Mouse (Mus musculus): Measurements from ENCODE around the gene Prss46. TPM values are rescaled to one million over a fixed set of nuclear protein-coding genes. Genes with fewer than 3 reads are reported as not detected.

The Prss46 gene
- polyA plus RNA-seq, 1 experiment, result not detected

- Histone ChIP-seq H3K27ac (ENCODE audit: insufficient read depth, low read length) (no peak overlapping the region), H3K4me1 (ENCODE audit: control insufficient read depth, insufficient read depth, low read length) (no peaks in the 10 kb centered on the region), H3K4me3 (replicated peaks; ENCODE audit: insufficient read depth, low read depth, low read length) (no peak overlapping the region), H3K27me3 (ENCODE audit: control insufficient read depth, insufficient read depth, low read length) (no peaks in the 10 kb centered on the region)
- 44% methylated on average over 6 of the region's 6 CpGs for WGBS
- TF ChIP-seq POLR2A (IDR thresholded peaks at IDR 0.05; ENCODE audit: borderline replicate concordance, insufficient read depth, low read length), result no peak
- TF ChIP-seq CTCF (IDR thresholded peaks at IDR 0.05; ENCODE audit: borderline replicate concordance, insufficient read depth, low read depth, low read length), result no peak
- DNase-seq, result no peak
Observed at GRCm38 (mm10) chr9:110840905-110841304, 3.4 kb upstream of the Prss46 start.

GRCm38 (mm10) chr9:110841438-110841837 lies 2.9 kb upstream of the Prss46 start:
- no peaks in the 10 kb centered on the region for H3K27me3 ChIP-seq (ENCODE audit: control insufficient read depth, insufficient read depth, low read length)
- 70% methylated on average over 2 of the region's 2 CpGs for WGBS
- H3K4me3 ChIP-seq (replicated peaks; ENCODE audit: insufficient read depth, low read depth, low read length), result no peak overlapping the region
- H3K4me1 ChIP-seq (ENCODE audit: control insufficient read depth, insufficient read depth, low read length), result no peaks in the 10 kb centered on the region
- no peak for DNase-seq
- H3K27ac ChIP-seq (ENCODE audit: insufficient read depth, low read length), result no peak overlapping the region
- TF ChIP-seq CTCF (IDR thresholded peaks at IDR 0.05; ENCODE audit: borderline replicate concordance, insufficient read depth, low read depth, low read length) (no peak), POLR2A (IDR thresholded peaks at IDR 0.05; ENCODE audit: borderline replicate concordance, insufficient read depth, low read length) (no peak)

- Histone ChIP-seq H3K4me1 (ENCODE audit: control insufficient read depth, insufficient read depth, low read length) (no peaks in the 10 kb centered on the region), H3K27ac (ENCODE audit: insufficient read depth, low read length) (no peak overlapping the region), H3K27me3 (ENCODE audit: control insufficient read depth, insufficient read depth, low read length) (no peaks in the 10 kb centered on the region), H3K4me3 (replicated peaks; ENCODE audit: insufficient read depth, low read depth, low read length) (no peak overlapping the region)
- 45% methylated on average over 7 of the region's 7 CpGs for WGBS
- no peak for TF ChIP-seq CTCF (IDR thresholded peaks at IDR 0.05; ENCODE audit: borderline replicate concordance, insufficient read depth, low read depth, low read length)
- TF ChIP-seq POLR2A (IDR thresholded peaks at IDR 0.05; ENCODE audit: borderline replicate concordance, insufficient read depth, low read length), result no peak
- DNase-seq, result no peak
Observed at GRCm38 (mm10) chr9:110849162-110849561, 4.9 kb downstream of the Prss46 start.

GRCm38 (mm10) chr9:110855903-110856302 lies 11.6 kb downstream of the Prss46 start:
- 44% methylated on average over 7 of the region's 7 CpGs for WGBS
- H3K4me3 ChIP-seq (replicated peaks; ENCODE audit: insufficient read depth, low read depth, low read length), result no peak overlapping the region
- H3K4me1 ChIP-seq (ENCODE audit: control insufficient read depth, insufficient read depth, low read length), result no peaks in the 10 kb centered on the region
- peaks cover 2% of the 10 kb centered on the region; the same call in 1 of the 2 replicates for H3K27me3 ChIP-seq (ENCODE audit: control insufficient read depth, insufficient read depth, low read length)
- no peak for DNase-seq
- H3K27ac ChIP-seq (ENCODE audit: insufficient read depth, low read length), result no peak overlapping the region
- no peak for TF ChIP-seq POLR2A (IDR thresholded peaks at IDR 0.05; ENCODE audit: borderline replicate concordance, insufficient read depth, low read length)
- no peak for TF ChIP-seq CTCF (IDR thresholded peaks at IDR 0.05; ENCODE audit: borderline replicate concordance, insufficient read depth, low read depth, low read length)

- Histone ChIP-seq H3K4me1 (ENCODE audit: control insufficient read depth, insufficient read depth, low read length) (no peaks in the 10 kb centered on the region), H3K27ac (ENCODE audit: insufficient read depth, low read length) (no peak overlapping the region), H3K27me3 (ENCODE audit: control insufficient read depth, insufficient read depth, low read length) (peaks cover 2% of the 10 kb centered on the region; the same call in 1 of the 2 replicates), H3K4me3 (replicated peaks; ENCODE audit: insufficient read depth, low read depth, low read length) (no peak overlapping the region)
- DNase-seq, result no peak
- TF ChIP-seq POLR2A (IDR thresholded peaks at IDR 0.05; ENCODE audit: borderline replicate concordance, insufficient read depth, low read length) (no peak), CTCF (IDR thresholded peaks at IDR 0.05; ENCODE audit: borderline replicate concordance, insufficient read depth, low read depth, low read length) (no peak)
- WGBS, result 37% methylated on average over 4 of the region's 4 CpGs
Observed at GRCm38 (mm10) chr9:110856920-110857319, 12.6 kb downstream of the Prss46 start.

- TF ChIP-seq CTCF (IDR thresholded peaks at IDR 0.05; ENCODE audit: borderline replicate concordance, insufficient read depth, low read depth, low read length) (no peak), POLR2A (IDR thresholded peaks at IDR 0.05; ENCODE audit: borderline replicate concordance, insufficient read depth, low read length) (no peak)
- Histone ChIP-seq H3K27me3 (ENCODE audit: control insufficient read depth, insufficient read depth, low read length) (peaks cover 2% of the 10 kb centered on the region; the same call in 1 of the 2 replicates), H3K4me3 (replicated peaks; ENCODE audit: insufficient read depth, low read depth, low read length) (no peak within 1 kb of the TSS), H3K27ac (ENCODE audit: insufficient read depth, low read length) (no peak within 1 kb of the TSS), H3K4me1 (ENCODE audit: control insufficient read depth, insufficient read depth, low read length) (no peaks in the 10 kb centered on the region)
- WGBS, result 13% methylated on average over 50 of the region's 50 CpGs
- no peak for DNase-seq
Observed at GRCm38 (mm10) chr9:110857781-110858472, 13.6 kb downstream of the Prss46 start, which contains the start of gene Prss50. Prss50 (plus strand) TSS chr9:110857967.

GRCm38 (mm10) chr9:110858523-110858922 lies 14.2 kb downstream of the Prss46 start:
- no peak overlapping the region for H3K27ac ChIP-seq (ENCODE audit: insufficient read depth, low read length)
- H3K4me1 ChIP-seq (ENCODE audit: control insufficient read depth, insufficient read depth, low read length), result no peaks in the 10 kb centered on the region
- H3K27me3 ChIP-seq (ENCODE audit: control insufficient read depth, insufficient read depth, low read length), result peaks cover 2% of the 10 kb centered on the region; the same call in 1 of the 2 replicates
- no peak overlapping the region for H3K4me3 ChIP-seq (replicated peaks; ENCODE audit: insufficient read depth, low read depth, low read length)
- TF ChIP-seq POLR2A (IDR thresholded peaks at IDR 0.05; ENCODE audit: borderline replicate concordance, insufficient read depth, low read length) (no peak), CTCF (IDR thresholded peaks at IDR 0.05; ENCODE audit: borderline replicate concordance, insufficient read depth, low read depth, low read length) (no peak)
- WGBS, result 58% methylated on average over 5 of the region's 5 CpGs
- no peak for DNase-seq

GRCm38 (mm10) chr9:110858967-110859596 lies 14.8 kb downstream of the Prss46 start:
- no peak for DNase-seq
- WGBS, result 91% methylated on average over 5 of the region's 5 CpGs
- Histone ChIP-seq H3K27me3 (ENCODE audit: control insufficient read depth, insufficient read depth, low read length) (peaks cover 2% of the 10 kb centered on the region; the same call in 1 of the 2 replicates), H3K4me1 (ENCODE audit: control insufficient read depth, insufficient read depth, low read length) (no peaks in the 10 kb centered on the region), H3K27ac (ENCODE audit: insufficient read depth, low read length) (no peak overlapping the region), H3K4me3 (replicated peaks; ENCODE audit: insufficient read depth, low read depth, low read length) (no peak overlapping the region)
- TF ChIP-seq POLR2A (IDR thresholded peaks at IDR 0.05; ENCODE audit: borderline replicate concordance, insufficient read depth, low read length) (no peak), CTCF (IDR thresholded peaks at IDR 0.05; ENCODE audit: borderline replicate concordance, insufficient read depth, low read depth, low read length) (no peak)
